12 mouse cellular contexts compared by ENCODE assay signal in genomic region chr1:66251649-66252332, GRCm38 (mm10).
DNase-seq lines count a peak whose midpoint lies in the region; ATAC-seq and TF ChIP-seq lines count a peak whose summit lies in the region.
"Had no signal": no experiment of that assay in that cellular context is flagged by ENCODE, and none has a peak within 500 bp of the region (broad histone marks: within the 10 kb centered on the region; RNA-seq: fewer than 3 reads in every experiment).

No protein-coding gene starts in this region.

- ATAC-seq in liver, embryonic 11.5 days (replicated peaks; ENCODE audit: low FRiP score): no peak
- no peak for ATAC-seq in hindbrain, postnatal 0 days
- peak; percentile 50; the same call in 1 of the 2 replicates for ATAC-seq in midbrain, embryonic 11.5 days (ENCODE audit: low FRiP score)
- ATAC-seq in stomach, postnatal 0 days (ENCODE audit: low FRiP score, low TSS enrichment): no peak
- ATAC-seq in frontal cortex, adult (ENCODE audit: low TSS enrichment): no peak
- ATAC-seq: inflammation-experienced regulatory T-cells, adult 6 months had no signal

- H3K4me2 ChIP-seq in liver, embryonic 11.5 days: peak overlapping the region; percentile 10; the same call in 1 of the 2 replicates
- no peak overlapping the region for H3K4me2 ChIP-seq in hindbrain, postnatal 0 days (ENCODE audit: low read depth, low read length)
- no peak overlapping the region for H3K4me2 ChIP-seq in midbrain, embryonic 11.5 days
- peak overlapping the region; percentile 1; the same call in 1 of the 2 replicates for H3K4me2 ChIP-seq in stomach, postnatal 0 days (replicated peaks; ENCODE audit: low read depth)

- no peak for TF ChIP-seq CTCF in hindbrain, postnatal 0 days (IDR thresholded peaks at IDR 0.05; ENCODE audit: low read depth)
- no peak for TF ChIP-seq CTCF in stomach, postnatal 0 days (IDR thresholded peaks at IDR 0.05; ENCODE audit: low read depth)

- 41% methylated on average over 4 of the region's 4 CpGs for WGBS in liver, embryonic 11.5 days
- 40% methylated on average over 4 of the region's 4 CpGs for WGBS in hindbrain, postnatal 0 days
- WGBS in midbrain, embryonic 11.5 days: 58% methylated on average over 4 of the region's 4 CpGs
- WGBS in stomach, postnatal 0 days: 8% methylated on average over 4 of the region's 4 CpGs

- H3K4me1 ChIP-seq in liver, embryonic 11.5 days (replicated peaks; ENCODE audit: control insufficient read depth, insufficient read depth, low read length): no peaks in the 10 kb centered on the region
- no peaks in the 10 kb centered on the region for H3K4me1 ChIP-seq in hindbrain, postnatal 0 days (ENCODE audit: insufficient read depth, low read length)
- H3K4me1 ChIP-seq in midbrain, embryonic 11.5 days (ENCODE audit: control insufficient read depth, insufficient read depth, low read length): peaks cover 3% of the 10 kb centered on the region
- no peaks in the 10 kb centered on the region for H3K4me1 ChIP-seq in stomach, postnatal 0 days (replicated peaks; ENCODE audit: control insufficient read depth, insufficient read depth)

- H3K9ac ChIP-seq in liver, embryonic 11.5 days (ENCODE audit: low read depth, low read length): no peak overlapping the region
- H3K9ac ChIP-seq in hindbrain, postnatal 0 days (replicated peaks; ENCODE audit: low read length): no peak overlapping the region
- H3K9ac ChIP-seq in midbrain, embryonic 11.5 days (ENCODE audit: low read length): no peak overlapping the region
- H3K9ac ChIP-seq in stomach, postnatal 0 days (ENCODE audit: low read length): no peak overlapping the region

- no peaks in the 10 kb centered on the region for H3K36me3 ChIP-seq in liver, embryonic 11.5 days (ENCODE audit: control insufficient read depth, insufficient read depth, low read length)
- no peaks in the 10 kb centered on the region for H3K36me3 ChIP-seq in hindbrain, postnatal 0 days (ENCODE audit: insufficient read depth, low read length)
- no peaks in the 10 kb centered on the region for H3K36me3 ChIP-seq in midbrain, embryonic 11.5 days (ENCODE audit: control insufficient read depth, insufficient read depth, low read length)
- H3K36me3 ChIP-seq in stomach, postnatal 0 days (ENCODE audit: control insufficient read depth, insufficient read depth, low read length): no peaks in the 10 kb centered on the region

- H3K9me3 ChIP-seq in liver, embryonic 11.5 days (ENCODE audit: control insufficient read depth, low read length): no peaks in the 10 kb centered on the region
- H3K9me3 ChIP-seq in hindbrain, postnatal 0 days (ENCODE audit: low read length): no peaks in the 10 kb centered on the region
- no peaks in the 10 kb centered on the region for H3K9me3 ChIP-seq in midbrain, embryonic 11.5 days (ENCODE audit: control insufficient read depth, low read length)
- H3K9me3 ChIP-seq in stomach, postnatal 0 days (ENCODE audit: control insufficient read depth, low read length): no peaks in the 10 kb centered on the region

- no peaks in the 10 kb centered on the region for H3K27me3 ChIP-seq in liver, embryonic 11.5 days (replicated peaks; ENCODE audit: control insufficient read depth, insufficient read depth, low read length)
- H3K27me3 ChIP-seq in hindbrain, postnatal 0 days (ENCODE audit: insufficient read depth, low read length): no peaks in the 10 kb centered on the region
- no peaks in the 10 kb centered on the region for H3K27me3 ChIP-seq in midbrain, embryonic 11.5 days (ENCODE audit: control insufficient read depth, insufficient read depth, low read length)
- H3K27me3 ChIP-seq in stomach, postnatal 0 days (ENCODE audit: control insufficient read depth, insufficient read depth, low read length): no peaks in the 10 kb centered on the region

- peak overlapping the region; percentile 21; the same call in 1 of the 2 replicates for H3K27ac ChIP-seq in liver, embryonic 11.5 days (ENCODE audit: low read depth, low read length)
- peak overlapping the region; percentile 32 for H3K27ac ChIP-seq in hindbrain, postnatal 0 days
- no peak overlapping the region for H3K27ac ChIP-seq in midbrain, embryonic 11.5 days (ENCODE audit: low read depth, low read length)
- no peak overlapping the region for H3K27ac ChIP-seq in stomach, postnatal 0 days (replicated peaks)
- H3K27ac ChIP-seq: heart, adult 2 months had no signal

- no peak for DNase-seq in liver, embryonic 11.5 days (ENCODE audit: low spot score)
- DNase-seq in liver: no peak
- DNase-seq in hindbrain, postnatal 0 days (ENCODE audit: low spot score): no peak
- no peak for DNase-seq in midbrain, embryonic 11.5 days (ENCODE audit: low spot score, missing footprints)
- DNase-seq in stomach, postnatal 0 days (ENCODE audit: low spot score): no peak
- DNase-seq in spleen, postnatal 14 days (ENCODE audit: low spot score in 2 of 2): no peak
- DNase-seq in adrenal gland, adult 8-10 months: no peak
- DNase-seq: cerebellum, postnatal 25 days; heart, adult 2 months had no signal

- no peak for TF ChIP-seq EP300 in stomach, postnatal 0 days (optimal IDR thresholded peaks at IDR 0.05)

- H3K4me3 ChIP-seq in liver, embryonic 11.5 days (ENCODE audit: low read depth, low read length): no peak overlapping the region
- no peak overlapping the region for H3K4me3 ChIP-seq in hindbrain, postnatal 0 days (ENCODE audit: low read length)
- H3K4me3 ChIP-seq in midbrain, embryonic 11.5 days (ENCODE audit: low read depth, low read length): no peak overlapping the region
- H3K4me3 ChIP-seq in stomach, postnatal 0 days (ENCODE audit: low read depth, low read length): no peak overlapping the region
- H3K4me3 ChIP-seq: erythroblast, embryonic 14.5 days; heart, adult 2 months had no signal

Comparison
In these comparisons a context has a peak if more than half of its experiments do, and no peak if none do; other contexts are left out.
1. H3K27ac ChIP-seq: peak in liver, embryonic 11.5 days (single experiment) and hindbrain, postnatal 0 days (single experiment); none in midbrain, embryonic 11.5 days (single experiment) and stomach, postnatal 0 days (single experiment).
2. H3K4me2 ChIP-seq: peak in liver, embryonic 11.5 days (single experiment) and stomach, postnatal 0 days (single experiment); none in hindbrain, postnatal 0 days (single experiment) and midbrain, embryonic 11.5 days (single experiment).